Mouse (Mus musculus): ENCODE measurements around the gene Mmachc. TPM values are rescaled to one million over a fixed set of nuclear protein-coding genes. Genes with fewer than 3 reads are reported as not detected.

Gene Mmachc
- total and polyA plus RNA-seq, 2 experiments from 2014 or later: 16.8 to 24.3 TPM

DNA sequence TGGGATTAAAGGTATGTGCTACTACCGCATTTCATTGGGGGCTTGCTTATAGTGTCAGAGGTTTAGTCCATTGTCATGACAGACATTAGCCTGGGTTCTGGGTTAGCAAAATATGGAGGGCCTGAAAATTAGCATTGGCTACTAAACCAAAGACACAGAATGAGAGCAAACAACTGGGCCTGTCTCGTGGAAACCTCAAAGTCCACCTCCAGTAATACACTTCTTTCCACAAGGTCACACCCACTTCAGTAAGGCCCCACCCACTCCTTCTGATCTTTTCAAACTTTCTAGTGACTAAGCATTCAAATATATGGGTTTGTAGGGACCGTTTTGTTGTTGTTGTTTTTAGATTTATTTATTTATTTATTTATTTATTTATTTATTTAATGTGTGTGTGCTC lies 21.3 kb upstream of the Mmachc start:
- TF ChIP-seq CTCF (IDR thresholded peaks at IDR 0.05): no peak
- Histone ChIP-seq H3K4me3 (ENCODE audit: low read depth, low read length) (no peak overlapping the region), H3K9ac (replicated peaks; ENCODE audit: low read length, poor library complexity, severe bottlenecking) (no peak overlapping the region), H3K27ac (ENCODE audit: low read depth, low read length) (no peak overlapping the region), H3K4me2 (ENCODE audit: low read depth, low read length, poor library complexity, severe bottlenecking) (no peak overlapping the region), H3K27me3 (ENCODE audit: insufficient read depth, low read length) (no peaks in the 10 kb centered on the region), H3K9me3 (ENCODE audit: low read length) (no peaks in the 10 kb centered on the region), H3K4me1 (ENCODE audit: insufficient read depth, low read length) (no peaks in the 10 kb centered on the region), H3K36me3 (ENCODE audit: insufficient read depth, low read length) (no peaks in the 10 kb centered on the region)
- no peak for DNase-seq (ENCODE audit: low spot score)
- 94% methylated on average over 3 of the region's 3 CpGs for WGBS
- no peak for ATAC-seq (ENCODE audit: low FRiP score)

DNA sequence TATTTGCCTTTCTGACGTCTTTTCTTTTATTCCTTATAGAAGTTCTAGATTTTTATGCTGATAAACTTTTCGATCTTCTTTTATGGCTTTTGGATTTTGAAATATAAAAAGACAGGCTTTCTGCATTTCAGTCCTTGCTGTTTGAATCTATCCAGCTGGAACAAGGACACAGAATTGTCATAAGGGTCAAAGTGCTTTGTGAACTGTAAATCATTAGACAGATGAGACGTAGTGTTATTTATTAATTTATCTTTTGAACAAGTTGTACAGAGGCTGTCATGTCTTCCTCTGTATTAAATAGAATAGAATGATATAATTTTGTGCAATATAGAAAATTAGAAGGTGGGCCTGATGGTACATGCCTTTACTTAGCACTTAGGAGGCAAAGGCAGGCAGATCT lies 19.2 kb upstream of the Mmachc start:
- H3K9me3 ChIP-seq (ENCODE audit: low read length): no peaks in the 10 kb centered on the region
- no peaks in the 10 kb centered on the region for H3K27me3 ChIP-seq (ENCODE audit: insufficient read depth, low read length)
- ATAC-seq (ENCODE audit: low FRiP score) (no peak), DNase-seq (ENCODE audit: low spot score) (no peak)
- H3K36me3 ChIP-seq (ENCODE audit: insufficient read depth, low read length): no peaks in the 10 kb centered on the region
- H3K4me3 ChIP-seq (ENCODE audit: low read depth, low read length): no peak overlapping the region
- no peaks in the 10 kb centered on the region for H3K4me1 ChIP-seq (ENCODE audit: insufficient read depth, low read length)
- TF ChIP-seq CTCF (IDR thresholded peaks at IDR 0.05): no peak
- WGBS: 85% methylated on average over 3 of the region's 3 CpGs
- H3K27ac ChIP-seq (ENCODE audit: low read depth, low read length): no peak overlapping the region
- H3K4me2 ChIP-seq (ENCODE audit: low read depth, low read length, poor library complexity, severe bottlenecking): no peak overlapping the region
- no peak overlapping the region for H3K9ac ChIP-seq (replicated peaks; ENCODE audit: low read length, poor library complexity, severe bottlenecking)

DNA sequence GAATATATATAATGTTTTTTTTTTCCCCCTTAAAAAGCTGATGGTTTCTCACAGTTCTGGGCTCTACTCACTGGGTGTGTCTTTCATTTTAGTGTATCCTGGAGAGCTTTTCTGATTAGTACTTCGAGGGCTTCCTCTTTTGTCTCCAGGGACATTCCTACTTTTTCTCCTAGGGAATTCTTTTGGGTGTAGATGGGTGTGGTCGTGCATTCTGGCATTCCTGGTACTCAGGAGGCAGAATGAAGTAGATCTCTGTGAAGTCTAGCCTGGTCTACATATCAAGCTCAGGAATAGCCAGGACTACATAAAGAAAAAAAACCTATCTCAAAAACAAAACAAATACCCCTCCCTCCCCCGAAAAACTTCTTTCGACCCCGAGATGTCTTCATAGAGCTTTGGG lies 17.2 kb upstream of the Mmachc start:
- H3K4me1 ChIP-seq (ENCODE audit: insufficient read depth, low read length): no peaks in the 10 kb centered on the region
- no peak for TF ChIP-seq CTCF (IDR thresholded peaks at IDR 0.05)
- 89% methylated on average over 5 of the region's 5 CpGs for whole genome bisulfite sequencing
- no peaks in the 10 kb centered on the region for H3K9me3 ChIP-seq (ENCODE audit: low read length)
- H3K4me3 ChIP-seq (ENCODE audit: low read depth, low read length): no peak overlapping the region
- no peaks in the 10 kb centered on the region for H3K36me3 ChIP-seq (ENCODE audit: insufficient read depth, low read length)
- no peaks in the 10 kb centered on the region for H3K27me3 ChIP-seq (ENCODE audit: insufficient read depth, low read length)
- DNase-seq (ENCODE audit: low spot score) (no peak), ATAC-seq (ENCODE audit: low FRiP score) (no peak)
- H3K9ac ChIP-seq (replicated peaks; ENCODE audit: low read length, poor library complexity, severe bottlenecking): no peak overlapping the region
- no peak overlapping the region for H3K4me2 ChIP-seq (ENCODE audit: low read depth, low read length, poor library complexity, severe bottlenecking)
- H3K27ac ChIP-seq (ENCODE audit: low read depth, low read length): no peak overlapping the region

DNA sequence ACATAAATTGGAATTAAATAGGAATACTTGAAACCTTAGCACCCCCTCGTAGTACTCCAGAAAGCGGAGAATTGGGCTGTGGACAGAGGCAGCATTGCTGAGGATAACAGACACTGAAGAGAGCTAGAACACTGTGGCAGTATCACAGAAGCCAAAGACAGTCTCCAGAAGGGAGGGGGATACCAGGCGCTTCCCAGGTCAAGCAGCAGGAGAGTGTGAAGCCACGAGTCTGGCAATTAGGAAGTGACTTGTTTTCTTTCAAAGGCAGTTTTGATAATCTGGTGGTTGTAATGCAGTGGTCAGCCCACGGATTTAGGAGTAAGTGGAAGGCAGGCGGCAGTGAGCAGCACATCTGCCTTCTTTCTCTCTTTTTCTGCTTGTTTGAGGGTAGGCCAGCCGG lies 14.0 kb upstream of the Mmachc start:
- no peak for TF ChIP-seq CTCF (IDR thresholded peaks at IDR 0.05)
- H3K4me1 ChIP-seq (ENCODE audit: insufficient read depth, low read length): no peaks in the 10 kb centered on the region
- no peak for ATAC-seq (ENCODE audit: low FRiP score)
- H3K27me3 ChIP-seq (ENCODE audit: insufficient read depth, low read length): no peaks in the 10 kb centered on the region
- no peaks in the 10 kb centered on the region for H3K9me3 ChIP-seq (ENCODE audit: low read length)
- no peaks in the 10 kb centered on the region for H3K36me3 ChIP-seq (ENCODE audit: insufficient read depth, low read length)
- H3K27ac ChIP-seq (ENCODE audit: low read depth, low read length): no peak overlapping the region
- H3K4me3 ChIP-seq (ENCODE audit: low read depth, low read length): no peak overlapping the region
- no peak overlapping the region for H3K4me2 ChIP-seq (ENCODE audit: low read depth, low read length, poor library complexity, severe bottlenecking)
- DNase-seq (ENCODE audit: low spot score): no peak
- 48% methylated on average over 7 of the region's 7 CpGs for WGBS
- H3K9ac ChIP-seq (replicated peaks; ENCODE audit: low read length, poor library complexity, severe bottlenecking): no peak overlapping the region

DNA sequence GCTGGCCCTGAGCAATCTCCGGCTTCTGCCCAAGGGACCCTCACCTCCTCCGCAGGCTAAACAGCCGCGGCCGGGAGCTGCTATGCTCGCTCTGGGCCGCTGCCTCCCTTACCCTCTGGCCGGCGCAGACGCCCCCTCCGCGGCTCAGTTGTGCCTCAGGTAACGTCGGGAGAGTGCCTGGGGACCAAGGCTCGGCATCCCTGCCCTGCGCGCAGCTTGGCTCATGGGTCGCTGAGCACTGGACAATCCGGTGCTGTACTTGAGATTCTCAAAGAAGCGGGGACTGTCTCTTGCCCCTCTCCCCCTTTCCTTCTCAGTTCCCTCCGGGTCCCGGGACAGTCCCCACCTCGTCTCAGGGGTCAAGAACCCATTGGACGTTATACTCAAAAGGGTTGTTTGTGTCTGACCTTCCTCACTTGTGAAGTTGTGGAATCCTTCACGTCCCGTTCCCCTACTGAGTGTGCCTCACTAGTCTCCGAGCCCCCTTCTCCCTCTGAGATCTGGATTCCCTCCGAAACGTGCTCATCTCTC lies 13.0 kb upstream of the Mmachc start:
- peak overlapping the region; percentile 13; the same call in 1 of the 2 replicates for H3K27ac ChIP-seq (ENCODE audit: low read depth, low read length)
- under 1% methylated on average over 29 of the region's 29 CpGs for WGBS
- H3K9ac ChIP-seq (replicated peaks; ENCODE audit: low read length, poor library complexity, severe bottlenecking): peak overlapping the region; percentile 61
- ATAC-seq (ENCODE audit: low FRiP score) (peak; percentile 50), DNase-seq (ENCODE audit: low spot score) (peak; percentile 8)
- H3K36me3 ChIP-seq (ENCODE audit: insufficient read depth, low read length): no peaks in the 10 kb centered on the region
- H3K4me3 ChIP-seq (ENCODE audit: low read depth, low read length): peak overlapping the region; percentile 59
- H3K4me1 ChIP-seq (ENCODE audit: insufficient read depth, low read length): no peaks in the 10 kb centered on the region
- no peaks in the 10 kb centered on the region for H3K27me3 ChIP-seq (ENCODE audit: insufficient read depth, low read length)
- H3K9me3 ChIP-seq (ENCODE audit: low read length): no peaks in the 10 kb centered on the region
- peak overlapping the region; percentile 95 for H3K4me2 ChIP-seq (ENCODE audit: low read depth, low read length, poor library complexity, severe bottlenecking)
- no peak for TF ChIP-seq CTCF (IDR thresholded peaks at IDR 0.05)

DNA sequence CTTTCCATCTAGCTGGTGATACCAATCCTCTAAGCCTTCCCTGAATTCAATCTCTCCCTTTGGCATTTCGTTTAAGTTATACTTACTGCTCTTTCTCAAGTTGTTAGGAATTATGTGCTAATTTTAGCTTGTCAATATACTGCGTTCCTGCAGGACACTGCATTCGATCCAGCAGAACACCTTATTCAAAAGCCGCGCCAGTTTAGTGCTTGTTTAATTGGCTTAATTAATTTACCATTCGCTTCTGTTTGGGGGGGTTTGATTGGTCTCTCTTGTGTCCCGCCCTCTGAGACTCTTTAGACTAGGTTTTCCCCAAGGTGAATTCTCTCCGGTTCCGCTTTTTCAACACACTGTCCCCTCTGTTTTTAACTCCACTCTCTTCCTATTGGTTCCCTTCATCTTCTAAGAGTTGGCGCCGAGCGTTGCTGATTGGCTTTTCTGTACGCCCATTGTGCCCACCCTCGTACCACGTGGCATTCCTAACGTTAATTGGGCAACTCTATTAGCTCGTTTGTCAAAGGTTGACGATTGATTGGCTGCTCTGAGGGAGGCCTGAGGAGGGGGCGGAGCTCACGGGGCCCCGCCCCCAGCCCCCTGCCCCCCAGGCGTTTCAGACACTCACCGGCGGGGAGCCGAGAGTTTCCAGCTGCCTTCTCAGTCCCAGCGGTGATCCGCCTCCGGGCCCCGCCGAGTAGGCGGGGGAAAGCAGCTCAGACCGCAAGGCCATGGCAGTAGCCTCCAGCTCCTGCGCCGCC lies 12.3 kb upstream of the Mmachc start, which contains the start of gene Tesk2:
Gene Tesk2, plus strand, starts transcription at position 606 of the 755 bp plus-strand sequence.
- H3K4me1 ChIP-seq (ENCODE audit: insufficient read depth, low read length): no peaks in the 10 kb centered on the region
- peak within 1 kb of the TSS; percentile 13; the same call in 1 of the 2 replicates for H3K27ac ChIP-seq (ENCODE audit: low read depth, low read length)
- WGBS: under 1% methylated on average over 32 of the region's 34 CpGs
- H3K4me3 ChIP-seq (ENCODE audit: low read depth, low read length): peak within 1 kb of the TSS; percentile 59
- no peaks in the 10 kb centered on the region for H3K36me3 ChIP-seq (ENCODE audit: insufficient read depth, low read length)
- DNase-seq (ENCODE audit: low spot score) (peak; percentile 99), ATAC-seq (ENCODE audit: low FRiP score) (peak; percentile 98)
- no peaks in the 10 kb centered on the region for H3K27me3 ChIP-seq (ENCODE audit: insufficient read depth, low read length)
- peak within 1 kb of the TSS; percentile 95 for H3K4me2 ChIP-seq (ENCODE audit: low read depth, low read length, poor library complexity, severe bottlenecking)
- no peaks in the 10 kb centered on the region for H3K9me3 ChIP-seq (ENCODE audit: low read length)
- no peak for TF ChIP-seq CTCF (IDR thresholded peaks at IDR 0.05)
- peak within 1 kb of the TSS; percentile 61 for H3K9ac ChIP-seq (replicated peaks; ENCODE audit: low read length, poor library complexity, severe bottlenecking)

All from midbrain, postnatal 0 days (tissue).